Comparison of ENCODE assay signal across 1 mouse cellular context in the genomic region with DNA sequence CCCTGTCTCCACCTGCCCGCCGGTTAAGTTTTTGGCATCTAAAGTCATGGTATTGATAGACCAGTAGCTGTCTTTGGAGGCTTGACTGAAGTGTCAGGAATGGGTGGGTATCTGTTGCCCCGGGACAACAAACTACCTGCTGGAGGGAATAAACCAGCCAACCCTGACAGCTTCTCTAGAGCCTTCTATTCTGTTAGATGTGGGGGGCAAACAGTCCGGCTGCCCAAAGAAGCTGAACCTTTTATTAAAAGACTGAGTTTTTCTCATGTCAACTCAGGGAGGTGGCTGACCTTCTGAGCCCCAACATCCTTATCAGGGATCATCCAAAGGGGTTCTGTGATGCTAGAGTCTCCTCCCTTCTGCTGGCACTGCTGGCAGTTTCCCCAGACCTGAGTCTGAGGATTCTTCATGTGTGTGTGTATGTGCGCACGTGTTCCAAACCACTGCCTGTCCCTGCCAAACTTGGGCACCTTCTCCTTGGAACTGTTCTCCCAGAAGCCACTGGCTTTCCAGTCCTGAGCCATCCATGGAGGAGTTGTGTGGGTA.
TF ChIP-seq lines count a peak whose summit lies in the region.

No protein-coding gene starts in this region.

TF ChIP-seq in MEL, 35 proteins besides CTCF, POLR2A, EP300 and RAD21:
- TF ChIP-seq GATA1 (IDR thresholded peaks at IDR 0.05; ENCODE audit: low read depth, low read length), result 0 out of 2 replicates have a peak, but pooled peaks have one; percentile 11
- TF ChIP-seq CHD2 (IDR thresholded peaks at IDR 0.05; ENCODE audit: low read length), result no peak
- no peak for TF ChIP-seq POLR2AphosphoS2 (IDR thresholded peaks at IDR 0.05; ENCODE audit: low read length)
- TF ChIP-seq ZMIZ1 (IDR thresholded peaks at IDR 0.05; ENCODE audit: low read depth, low read length), result no peak
TF ChIP-seq in MEL: peak in this region for 1.
